Mouse (Mus musculus): ENCODE measurements around the gene Dph5.

Dph5 gene

GRCm38 (mm10) chr3:115953088-115953487 is 65.5 kb downstream of the Dph5 start:
- DNase-seq: no peak

GRCm38 (mm10) chr3:115957223-115957622 is 69.6 kb downstream of the Dph5 start:
- DNase-seq: no peak

GRCm38 (mm10) chr3:115961311-115962027 is 73.8 kb downstream of the Dph5 start:
- DNase-seq: no peak

- no peak for DNase-seq
Observed at GRCm38 (mm10) chr3:115962028-115962415, 74.4 kb downstream of the Dph5 start.

- DNase-seq: no peak
Observed at GRCm38 (mm10) chr3:115963597-115963996, 76.0 kb downstream of the Dph5 start.

GRCm38 (mm10) chr3:115964071-115964470 is 76.4 kb downstream of the Dph5 start:
- no peak for DNase-seq

- no peak for DNase-seq
Observed at GRCm38 (mm10) chr3:115968745-115969530, 81.3 kb downstream of the Dph5 start.

- no peak for DNase-seq
Observed at GRCm38 (mm10) chr3:115971045-115971785, 83.6 kb downstream of the Dph5 start.

- DNase-seq: no peak
Observed at GRCm38 (mm10) chr3:115971891-115972646, 84.4 kb downstream of the Dph5 start.

GRCm38 (mm10) chr3:115974228-115974627 is 86.6 kb downstream of the Dph5 start:
- DNase-seq: no peak

- DNase-seq: no peak
Observed at GRCm38 (mm10) chr3:115974995-115975394, 87.4 kb downstream of the Dph5 start.

GRCm38 (mm10) chr3:115979000-115979399 is 91.4 kb downstream of the Dph5 start:
- DNase-seq: no peak

GRCm38 (mm10) chr3:115983217-115983616 is 95.6 kb downstream of the Dph5 start:
- no peak for DNase-seq
